Mouse (Mus musculus): Measurements from ENCODE around the gene Becn1. TPM values are rescaled to one million over a fixed set of nuclear protein-coding genes. Genes with fewer than 3 reads are reported as not detected.
A peak's percentile ranks its signal among the peaks of the same experiment; 100 is the strongest.

Gene Becn1
- polyA plus RNA-seq, 1 experiment from 2014 or later = 165 TPM

DNA sequence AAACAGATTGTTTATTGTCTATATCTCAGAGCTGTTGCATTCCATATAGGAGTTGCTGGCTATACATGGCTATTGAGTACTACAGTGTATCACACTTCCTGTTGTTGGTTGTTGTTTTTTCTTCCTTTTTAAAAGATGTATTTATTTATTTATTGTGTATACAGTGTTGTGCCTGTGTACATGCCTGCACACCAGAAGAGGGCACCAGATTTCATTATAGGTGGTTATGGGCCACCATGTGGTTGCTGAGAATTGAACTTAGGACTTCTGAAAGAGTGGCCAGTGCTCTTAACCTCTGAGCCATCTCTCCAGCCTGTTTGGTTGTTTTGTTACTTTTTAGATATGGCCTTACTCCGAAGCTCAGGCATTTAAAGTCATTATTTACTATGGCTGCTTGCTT, 12.5 kb upstream of the Becn1 start:
- H3K4me2 ChIP-seq = no peak overlapping the region
- no peak overlapping the region for H3K9ac ChIP-seq
- H3K27ac ChIP-seq = no peak overlapping the region
- H3K9me3 ChIP-seq = no peaks in the 10 kb centered on the region
- 87% methylated on average over 1 of the region's 1 CpGs for WGBS
- peaks cover 11% of the 10 kb centered on the region for H3K36me3 ChIP-seq
- H3K27me3 ChIP-seq = no peaks in the 10 kb centered on the region
- H3K4me3 ChIP-seq = no peak overlapping the region
- peaks cover 14% of the 10 kb centered on the region for H3K4me1 ChIP-seq
- ATAC-seq (ENCODE audit: borderline replicate concordance, extremely low read depth, low FRiP score, low TSS enrichment) = no peak

- no peak overlapping the region for H3K9ac ChIP-seq
- ATAC-seq (ENCODE audit: borderline replicate concordance, extremely low read depth, low FRiP score, low TSS enrichment) = no peak
- no peak overlapping the region for H3K4me2 ChIP-seq
- no peaks in the 10 kb centered on the region for H3K9me3 ChIP-seq
- H3K4me3 ChIP-seq = no peak overlapping the region
- H3K4me1 ChIP-seq = peaks cover 4% of the 10 kb centered on the region
- 31% methylated on average over 3 of the region's 3 CpGs for whole genome bisulfite sequencing
- H3K27ac ChIP-seq = no peak overlapping the region
- H3K36me3 ChIP-seq = no peaks in the 10 kb centered on the region
- no peaks in the 10 kb centered on the region for H3K27me3 ChIP-seq
Observed at GRCm38 (mm10) chr11:101312150-101312549, 10.1 kb upstream of the Becn1 start.

DNA sequence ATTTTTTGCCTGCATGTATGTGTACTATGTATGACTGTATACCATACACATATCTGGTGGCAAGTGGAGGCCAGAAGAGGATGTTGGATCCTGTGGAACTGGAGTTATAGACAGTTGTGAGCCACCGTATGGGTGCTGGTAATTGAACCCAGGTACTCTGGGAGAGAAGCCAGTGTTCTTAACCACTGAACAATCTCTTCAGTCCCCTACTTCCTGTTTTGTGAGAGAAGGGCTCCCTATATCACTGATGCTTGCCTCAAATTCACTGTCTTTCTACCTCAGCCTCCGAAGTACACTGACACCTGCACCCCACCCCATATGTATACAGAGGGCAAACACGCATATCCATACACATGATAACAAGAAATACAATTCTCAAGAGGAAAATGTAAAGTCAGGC, 9.0 kb upstream of the Becn1 start:
- no peak overlapping the region for H3K4me3 ChIP-seq
- no peak overlapping the region for H3K9ac ChIP-seq
- no peak overlapping the region for H3K27ac ChIP-seq
- ATAC-seq (ENCODE audit: borderline replicate concordance, extremely low read depth, low FRiP score, low TSS enrichment) = no peak
- no peak overlapping the region for H3K4me2 ChIP-seq
- H3K4me1 ChIP-seq = no peaks in the 10 kb centered on the region
- no peaks in the 10 kb centered on the region for H3K9me3 ChIP-seq
- WGBS = 87% methylated on average over 3 of the region's 3 CpGs
- H3K27me3 ChIP-seq = no peaks in the 10 kb centered on the region
- H3K36me3 ChIP-seq = no peaks in the 10 kb centered on the region

DNA sequence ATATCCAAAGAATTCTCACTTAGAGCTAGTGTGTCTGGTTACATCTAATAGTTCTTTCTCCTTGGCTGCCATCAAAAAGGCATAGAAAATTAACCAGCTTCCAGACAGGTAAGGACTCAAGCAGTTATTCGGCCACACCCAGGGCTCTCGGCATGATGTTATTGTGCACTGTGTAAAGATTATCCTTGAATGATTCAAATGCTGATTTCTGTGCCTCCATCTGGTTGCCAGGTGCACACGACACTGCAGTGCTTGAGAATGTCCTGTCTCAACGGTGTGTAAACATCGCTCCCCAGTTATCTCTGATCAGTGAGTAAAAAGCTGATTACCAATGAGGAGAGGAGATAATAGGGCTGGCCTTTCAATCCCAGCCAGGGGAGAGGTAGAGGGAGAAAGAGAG, 5.7 kb upstream of the Becn1 start:
- Histone ChIP-seq H3K9ac (no peak overlapping the region), H3K27ac (no peak overlapping the region), H3K4me3 (no peak overlapping the region), H3K36me3 (no peaks in the 10 kb centered on the region), H3K4me2 (no peak overlapping the region), H3K27me3 (no peaks in the 10 kb centered on the region), H3K4me1 (no peaks in the 10 kb centered on the region), H3K9me3 (no peaks in the 10 kb centered on the region)
- ATAC-seq (ENCODE audit: borderline replicate concordance, extremely low read depth, low FRiP score, low TSS enrichment) = no peak
- 22% methylated on average over 5 of the region's 5 CpGs for WGBS

DNA sequence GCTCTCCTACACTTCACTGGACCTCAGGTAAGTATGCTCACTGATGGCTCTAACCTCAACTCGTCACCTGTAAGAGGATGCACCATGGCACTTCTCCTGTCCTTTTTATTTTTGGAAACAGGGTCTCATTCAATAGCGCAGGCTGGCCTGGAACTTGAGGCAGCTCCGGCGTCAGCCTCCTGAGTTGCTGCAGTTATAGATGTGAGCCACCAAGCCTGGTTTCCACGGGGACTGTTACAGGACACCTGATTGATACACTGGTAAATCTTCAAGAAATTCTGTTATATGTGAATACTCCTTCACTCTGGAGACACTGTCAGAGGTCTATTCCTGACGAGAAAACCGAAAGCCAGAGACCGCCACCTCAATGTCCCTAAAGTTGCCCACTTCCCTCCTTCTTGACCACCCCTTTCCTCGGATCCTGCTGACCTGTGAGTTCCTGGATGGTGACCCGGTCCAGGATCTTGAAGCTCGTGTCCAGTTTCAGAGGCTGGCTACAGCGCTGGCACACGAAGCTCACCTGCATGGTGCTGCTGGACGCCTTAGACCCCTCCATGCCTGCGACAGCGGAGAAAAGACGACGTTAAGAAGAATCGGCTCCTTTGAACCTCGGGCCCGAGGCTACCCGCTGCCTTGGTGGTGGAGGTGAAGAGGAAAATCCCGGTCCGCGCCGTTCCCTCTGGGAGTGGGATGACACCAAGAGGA, 635 bp downstream of the Becn1 start:
- H3K9ac ChIP-seq = peak overlapping the region; percentile 88
- no peak; the same call in 1 of the 2 replicates for ATAC-seq (ENCODE audit: borderline replicate concordance, extremely low read depth, low FRiP score, low TSS enrichment)
- H3K36me3 ChIP-seq = no peaks in the 10 kb centered on the region; the same call in 1 of the 2 replicates
- H3K4me3 ChIP-seq = peak overlapping the region; percentile 91
- peak overlapping the region; percentile 93 for H3K4me2 ChIP-seq
- no peak overlapping the region for H3K27ac ChIP-seq
- peaks cover 12% of the 10 kb centered on the region for H3K4me1 ChIP-seq
- H3K9me3 ChIP-seq = no peaks in the 10 kb centered on the region
- 11% methylated on average over 26 of the region's 26 CpGs for WGBS
- H3K27me3 ChIP-seq = no peaks in the 10 kb centered on the region

DNA sequence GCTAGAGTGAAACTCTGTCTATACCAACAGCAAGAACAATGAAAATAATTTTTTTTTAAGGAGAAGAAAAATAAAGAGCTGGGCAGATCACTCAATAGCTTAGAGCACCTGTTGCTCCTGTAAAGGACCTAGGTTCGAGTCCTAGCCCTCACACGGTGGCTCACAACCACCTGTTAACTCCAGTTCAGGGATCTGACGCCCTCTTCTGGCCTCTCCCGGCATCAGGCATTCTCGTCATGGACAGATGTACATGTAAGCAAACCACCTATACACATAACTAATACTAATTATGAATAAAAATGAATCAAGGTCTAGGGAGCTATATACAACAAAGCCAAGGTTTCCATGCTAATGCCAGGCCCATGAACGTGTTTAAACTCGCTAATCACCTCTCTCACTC, 1.2 kb downstream of the Becn1 start:
- Histone ChIP-seq H3K4me1 (peaks cover 12% of the 10 kb centered on the region), H3K9me3 (no peaks in the 10 kb centered on the region), H3K27me3 (no peaks in the 10 kb centered on the region), H3K36me3 (peaks cover 4% of the 10 kb centered on the region; the same call in 1 of the 2 replicates), H3K4me3 (peak overlapping the region; percentile 91), H3K27ac (no peak overlapping the region), H3K4me2 (peak overlapping the region; percentile 93), H3K9ac (peak overlapping the region; percentile 88)
- ATAC-seq (ENCODE audit: borderline replicate concordance, extremely low read depth, low FRiP score, low TSS enrichment) = no peak
- WGBS = 61% methylated on average over 7 of the region's 7 CpGs

- no peak overlapping the region for H3K9ac ChIP-seq
- H3K9me3 ChIP-seq = no peaks in the 10 kb centered on the region
- no peak overlapping the region for H3K4me2 ChIP-seq
- H3K27me3 ChIP-seq = no peaks in the 10 kb centered on the region
- no peak overlapping the region for H3K4me3 ChIP-seq
- H3K27ac ChIP-seq = no peak overlapping the region
- H3K4me1 ChIP-seq = no peaks in the 10 kb centered on the region
- H3K36me3 ChIP-seq = peaks cover 51% of the 10 kb centered on the region
- 93% methylated on average over 8 of the region's 8 CpGs for WGBS
- ATAC-seq (ENCODE audit: borderline replicate concordance, extremely low read depth, low FRiP score, low TSS enrichment) = no peak
Observed at GRCm38 (mm10) chr11:101295191-101295590, 6.9 kb downstream of the Becn1 start.

GRCm38 (mm10) chr11:101291231-101291630, 10.9 kb downstream of the Becn1 start:
- H3K27me3 ChIP-seq = no peaks in the 10 kb centered on the region
- no peak overlapping the region for H3K27ac ChIP-seq
- H3K9ac ChIP-seq = no peak overlapping the region
- H3K4me3 ChIP-seq = no peak overlapping the region
- H3K9me3 ChIP-seq = no peaks in the 10 kb centered on the region
- H3K4me1 ChIP-seq = no peaks in the 10 kb centered on the region
- WGBS = 95% methylated on average over 8 of the region's 8 CpGs
- ATAC-seq (ENCODE audit: borderline replicate concordance, extremely low read depth, low FRiP score, low TSS enrichment) = no peak
- H3K36me3 ChIP-seq = peaks cover 72% of the 10 kb centered on the region
- H3K4me2 ChIP-seq = no peak overlapping the region

GRCm38 (mm10) chr11:101287306-101287705, 14.8 kb downstream of the Becn1 start:
- Histone ChIP-seq H3K27me3 (no peaks in the 10 kb centered on the region), H3K4me2 (no peak overlapping the region), H3K4me1 (no peaks in the 10 kb centered on the region), H3K9me3 (no peaks in the 10 kb centered on the region), H3K9ac (no peak overlapping the region), H3K4me3 (no peak overlapping the region), H3K27ac (no peak overlapping the region), H3K36me3 (peaks cover 44% of the 10 kb centered on the region)
- ATAC-seq (ENCODE audit: borderline replicate concordance, extremely low read depth, low FRiP score, low TSS enrichment) = no peak
- WGBS = 59% methylated on average over 9 of the region's 9 CpGs

GRCm38 (mm10) chr11:101283805-101284204, 18.3 kb downstream of the Becn1 start:
- H3K9ac ChIP-seq = no peak overlapping the region
- H3K27me3 ChIP-seq = no peaks in the 10 kb centered on the region
- no peak overlapping the region for H3K4me3 ChIP-seq
- H3K4me1 ChIP-seq = peaks cover 6% of the 10 kb centered on the region
- H3K27ac ChIP-seq = no peak overlapping the region
- no peak overlapping the region for H3K4me2 ChIP-seq
- no peak for ATAC-seq (ENCODE audit: borderline replicate concordance, extremely low read depth, low FRiP score, low TSS enrichment)
- 64% methylated on average over 4 of the region's 4 CpGs for WGBS
- no peaks in the 10 kb centered on the region for H3K9me3 ChIP-seq
- H3K36me3 ChIP-seq = peaks cover 15% of the 10 kb centered on the region

- H3K27ac ChIP-seq = no peak overlapping the region
- no peak overlapping the region for H3K4me2 ChIP-seq
- H3K9ac ChIP-seq = no peak overlapping the region
- peaks cover 8% of the 10 kb centered on the region for H3K36me3 ChIP-seq
- no peaks in the 10 kb centered on the region for H3K27me3 ChIP-seq
- peaks cover 9% of the 10 kb centered on the region for H3K4me1 ChIP-seq
- WGBS = 18% methylated on average over 5 of the region's 5 CpGs
- H3K4me3 ChIP-seq = no peak overlapping the region
- ATAC-seq (ENCODE audit: borderline replicate concordance, extremely low read depth, low FRiP score, low TSS enrichment) = no peak
- H3K9me3 ChIP-seq = no peaks in the 10 kb centered on the region
Observed at GRCm38 (mm10) chr11:101282896-101283295, 19.2 kb downstream of the Becn1 start.

DNA sequence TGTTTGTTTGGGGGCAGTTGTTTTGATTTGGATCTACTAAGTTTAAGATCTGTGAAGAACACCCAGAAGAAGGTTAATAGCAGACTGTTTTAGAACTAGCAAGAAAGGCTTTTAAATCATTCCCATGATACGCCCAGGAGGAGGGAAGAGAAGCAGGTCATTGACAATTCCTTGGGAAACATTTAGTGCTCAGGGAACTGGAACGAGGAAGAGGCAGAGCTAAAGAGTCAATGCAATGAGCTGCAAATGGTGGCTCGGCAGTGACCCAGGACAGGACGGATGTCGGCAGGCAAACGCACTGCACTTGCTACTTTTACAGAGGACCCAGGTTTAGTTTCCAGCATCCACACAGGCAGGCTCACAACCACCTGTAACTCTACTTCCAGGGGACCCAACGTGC, 21.2 kb downstream of the Becn1 start:
- Histone ChIP-seq H3K4me3 (no peak overlapping the region), H3K27ac (no peak overlapping the region), H3K4me1 (peaks cover 29% of the 10 kb centered on the region), H3K36me3 (0 out of 2 replicates have a peak, but pooled peaks cover 2% of the 10 kb centered on the region), H3K9ac (no peak overlapping the region), H3K4me2 (no peak overlapping the region), H3K9me3 (no peaks in the 10 kb centered on the region), H3K27me3 (no peaks in the 10 kb centered on the region)
- no peak for ATAC-seq (ENCODE audit: borderline replicate concordance, extremely low read depth, low FRiP score, low TSS enrichment)
- WGBS = 52% methylated on average over 7 of the region's 7 CpGs
